Mouse (Mus musculus) CH12.LX (cell line): ENCODE results near the gene Grin2c. TPM values are rescaled to one million over a fixed set of nuclear protein-coding genes. Genes with fewer than 3 reads are reported as not detected.

ENCODE experiments used
- DNase-seq: peaks from one replicate; pipeline ENCODE4 v3.0.0-alpha.2; 2013; ENCODE audit errors: extremely low read depth
- H3K27ac ChIP-seq: 2 replicates; pipeline ENCODE4 v1.5.1; 2012; ENCODE audit warnings: low read depth, mild to moderate bottlenecking, control low read depth, moderate library complexity; ENCODE audit not compliant: insufficient read depth
- H3K27me3 ChIP-seq: replicated peaks from 2 replicates; pipeline ENCODE3; 2012; ENCODE audit warnings: inconsistent platforms
- H3K36me3 ChIP-seq, 2 experiments: replicated peaks in 1 of 2; 2 replicates each; pipeline versions ENCODE3 to v1.6.1; 2012; ENCODE audit warnings: inconsistent platforms in 1 of 2, low read length in 1 of 2, mild to moderate bottlenecking in 1 of 2, mixed read lengths in 1 of 2, moderate library complexity in 1 of 2; ENCODE audit not compliant: control insufficient read depth in 1 of 2, insufficient read depth in 1 of 2
- H3K4me1 ChIP-seq, 2 experiments: 2 replicates each; pipeline ENCODE4 v1.6.1; 2012; ENCODE audit warnings: inconsistent platforms in 1 of 2, moderate library complexity in 1 of 2; ENCODE audit not compliant: insufficient read depth in 2 of 2, control insufficient read depth in 1 of 2
- H3K4me2 ChIP-seq: 2 replicates; pipeline ENCODE4 v1.6.1; 2012; ENCODE audit warnings: low read depth, mild to moderate bottlenecking, control low read depth; ENCODE audit not compliant: poor library complexity, insufficient read depth, severe bottlenecking
- H3K4me3 ChIP-seq, 3 experiments: fragments of 150-350 bp in 1 of 3; sonication (generic) in 1 of 3; replicated peaks in 1 of 3; 2 replicates each; pipeline versions ENCODE3 to v1.5.1; 2011 to 2012; ENCODE audit warnings: low read depth in 2 of 3, low read length in 2 of 3, mild to moderate bottlenecking in 2 of 3, moderate library complexity in 2 of 3, control low read depth in 1 of 3, improper control_type of control experiment in 1 of 3, inconsistent platforms in 1 of 3, mixed read lengths in 1 of 3; ENCODE audit not compliant: poor library complexity in 1 of 3
- H3K79me2 ChIP-seq: replicated peaks from 2 replicates; pipeline ENCODE4 v1.6.1; 2012; ENCODE audit warnings: mild to moderate bottlenecking, moderate library complexity; ENCODE audit not compliant: control insufficient read depth, poor library complexity, insufficient read depth, severe bottlenecking; ENCODE audit errors: extremely low read depth
- H3K9ac ChIP-seq: 2 replicates; pipeline ENCODE4 v1.6.1; 2012; ENCODE audit warnings: low read depth, mild to moderate bottlenecking, control low read depth, moderate library complexity; ENCODE audit not compliant: insufficient read depth
- H3K9me3 ChIP-seq: replicated peaks from 2 replicates; pipeline ENCODE3; 2012; ENCODE audit warnings: low read length, inconsistent platforms, mixed read lengths
- CHD1 ChIP-seq: IDR thresholded peaks from 2 replicates; pipeline ENCODE4 v1.6.1; 2012; ENCODE audit warnings: low read depth, low read length, improper control_type of control experiment, inconsistent platforms
- CHD2 ChIP-seq: IDR thresholded peaks from 2 replicates; pipeline ENCODE4 v1.6.1; 2011; ENCODE audit warnings: low read length, improper control_type of control experiment
- CTCF ChIP-seq, 2 experiments: IDR thresholded peaks in 1 of 2; conservative IDR thresholded peaks in 1 of 2; 2 replicates each; pipeline ENCODE4 v1.5.1; 2011 to 2012; ENCODE audit warnings: low read depth in 2 of 2, low read length in 2 of 2, improper control_type of control experiment in 1 of 2, inconsistent platforms in 1 of 2, mild to moderate bottlenecking in 1 of 2, moderate library complexity in 1 of 2
- EP300 ChIP-seq: IDR thresholded peaks from 2 replicates; pipeline ENCODE4 v1.6.1; 2011; ENCODE audit warnings: low read length, improper control_type of control experiment
- ETS1 ChIP-seq: conservative IDR thresholded peaks from 2 replicates; pipeline ENCODE4 v1.6.1; 2012; ENCODE audit warnings: low read depth, mild to moderate bottlenecking, inconsistent platforms, low read length, improper control_type of control experiment, moderate library complexity
- IRF4 ChIP-seq: IDR thresholded peaks from 2 replicates; pipeline ENCODE4 v1.6.1; 2014; ENCODE audit warnings: low read depth, mild to moderate bottlenecking, inconsistent platforms, low read length, improper control_type of control experiment
- JUN ChIP-seq: IDR thresholded peaks from 2 replicates; pipeline ENCODE4 v1.6.1; 2011; ENCODE audit warnings: low read depth, mild to moderate bottlenecking, low read length, improper control_type of control experiment, moderate library complexity; ENCODE audit not compliant: insufficient read depth
- KAT2A ChIP-seq: IDR thresholded peaks from 2 replicates; pipeline ENCODE4 v1.6.1; 2012; ENCODE audit warnings: low read length, improper control_type of control experiment, inconsistent platforms; ENCODE audit not compliant: insufficient replicate concordance
- MAFK ChIP-seq: IDR thresholded peaks from 2 replicates; pipeline ENCODE4 v1.6.1; 2011; ENCODE audit warnings: low read length, improper control_type of control experiment; ENCODE audit not compliant: insufficient replicate concordance
- MXI1 ChIP-seq: IDR thresholded peaks from 2 replicates; pipeline ENCODE4 v1.6.1; 2011; ENCODE audit warnings: mild to moderate bottlenecking, low read depth, low read length, improper control_type of control experiment
- NELFE ChIP-seq: IDR thresholded peaks from 2 replicates; pipeline ENCODE4 v1.6.1; 2011; ENCODE audit warnings: low read depth, low read length, improper control_type of control experiment
- POLR2AphosphoS2 ChIP-seq: IDR thresholded peaks from 2 replicates; pipeline ENCODE4 v1.6.1; 2011; ENCODE audit warnings: low read depth, low read length, improper control_type of control experiment
- RCOR1 ChIP-seq: conservative IDR thresholded peaks from 2 replicates; pipeline ENCODE4 v1.6.1; 2012; ENCODE audit warnings: low read depth, mild to moderate bottlenecking, inconsistent platforms, low read length, improper control_type of control experiment
- TBP ChIP-seq: conservative IDR thresholded peaks from 2 replicates; pipeline ENCODE4 v1.6.1; 2011; ENCODE audit warnings: low read depth, low read length, improper control_type of control experiment
- TCF12 ChIP-seq: IDR thresholded peaks from 2 replicates; pipeline ENCODE4 v1.6.1; 2014; ENCODE audit warnings: low read depth, mild to moderate bottlenecking, inconsistent platforms, low read length, improper control_type of control experiment
- UBTF ChIP-seq: IDR thresholded peaks from 2 replicates; pipeline ENCODE4 v1.6.1; 2012; ENCODE audit warnings: low read depth, mild to moderate bottlenecking, inconsistent platforms, low read length, improper control_type of control experiment, moderate library complexity
- USF1 ChIP-seq: IDR thresholded peaks from 2 replicates; pipeline ENCODE4 v1.6.1; 2014; ENCODE audit warnings: low read depth, mild to moderate bottlenecking, inconsistent platforms, low read length, improper control_type of control experiment
- ZKSCAN1 ChIP-seq: IDR thresholded peaks from 2 replicates; pipeline ENCODE4 v1.6.1; 2012; ENCODE audit warnings: low read depth, inconsistent platforms, low read length, improper control_type of control experiment, borderline replicate concordance
- ZMIZ1 ChIP-seq: IDR thresholded peaks from 2 replicates; pipeline ENCODE4 v1.6.1; 2012; ENCODE audit warnings: low read depth, mild to moderate bottlenecking, inconsistent platforms, low read length, improper control_type of control experiment
- dilution Hi-C: fragments of 300-500 bp; cut with MboI; formaldehyde crosslinking; loops from 2 replicates; pipeline ENCODE4 v1.14.3; 2020; ENCODE audit warnings: low sequenced_read_pairs; ENCODE audit not compliant: extremely low pct_unique_long_range_greater_than_20kb, extremely low pct_ligation_motif_present
- in situ Hi-C: fragments of 300-500 bp; cut with MboI; formaldehyde crosslinking; loops from 3 replicates; pipeline ENCODE4 v1.14.3; 2019; ENCODE audit warnings: low sequenced_read_pairs, low pct_ligation_motif_present, low pct_unique_long_range_greater_than_20kb, mixed read lengths
- polyA plus RNA-seq: library from polyadenylated mRNA; unstranded; fragments of >175 nt; gene quantifications from 2 replicates; pipeline ENCODE4 v1.2.1, GENCODE M21; 2012; ENCODE audit warnings: low read depth; ENCODE audit not compliant: insufficient read length
- total RNA-seq, 2 experiments: library from RNA; depleted of rRNA; stranded (reverse); fragments of 300-350 nt in 1 of 2; fragments of >200 nt in 1 of 2; gene quantifications; 2 replicates each; pipeline ENCODE4 v1.2.3; 2012 to 2014

Gene Grin2c
- total and polyA plus RNA-seq, 3 experiments = 0.04 TPM; not detected in 2

- Histone ChIP-seq H3K9me3 (no peaks in the 10 kb centered on the region), H3K27me3 (no peaks in the 10 kb centered on the region), H3K4me3 (no peak overlapping the region), H3K79me2 (no peaks in the 10 kb centered on the region), H3K27ac (no peak overlapping the region), H3K4me2 (no peak overlapping the region), H3K9ac (no peak overlapping the region), H3K4me1 (peaks cover 3 to 33% of the 10 kb centered on the region in 2 experiments; a peak in 2 of 4 replicates), H3K36me3 (peaks cover 8 to 59% of the 10 kb centered on the region in 2 experiments)
- TF ChIP-seq TBP (no peak), ETS1 (no peak)
- dilution Hi-C loops (no loop called here), in situ Hi-C loops (no loop called here)
- DNase-seq = no peak
Observed at GRCm38 (mm10) chr11:115222570-115222969, 44.5 kb downstream of the Grin2c start.

GRCm38 (mm10) chr11:115222077-115222476 is 45.0 kb downstream of the Grin2c start:
- no peak for DNase-seq
- TF ChIP-seq TCF12 (no peak), MXI1 (no peak), ZKSCAN1 (no peak), CHD2 (no peak), JUN (no peak), ZMIZ1 (no peak), EP300 (no peak), USF1 (no peak), UBTF (no peak), POLR2AphosphoS2 (no peak)
- Histone ChIP-seq H3K4me3 (no peak overlapping the region), H3K9me3 (no peaks in the 10 kb centered on the region), H3K79me2 (no peaks in the 10 kb centered on the region), H3K4me2 (no peak overlapping the region), H3K27ac (no peak overlapping the region), H3K4me1 (peaks cover 3 to 29% of the 10 kb centered on the region in 2 experiments; a peak in 3 of 4 replicates), H3K9ac (no peak overlapping the region), H3K27me3 (no peaks in the 10 kb centered on the region), H3K36me3 (peaks cover 11 to 63% of the 10 kb centered on the region in 2 experiments)
- dilution Hi-C loops = no loop called here
- in situ Hi-C loops = no loop called here

GRCm38 (mm10) chr11:115219685-115220084 is 47.4 kb downstream of the Grin2c start:
- peaks cover 11 to 77% of the 10 kb centered on the region in 2 experiments for H3K36me3 ChIP-seq
- no peak overlapping the region for H3K27ac ChIP-seq
- DNase-seq = no peak
- no peaks in the 10 kb centered on the region for H3K79me2 ChIP-seq
- H3K9me3 ChIP-seq = no peaks in the 10 kb centered on the region
- no peaks in the 10 kb centered on the region for H3K27me3 ChIP-seq
- no peak overlapping the region for H3K9ac ChIP-seq
- in situ Hi-C loops (loop anchor here (10.0 kb wide), 1 partner anchor 255 kb away; the partner anchor contains the start of gene Armc7), dilution Hi-C loops (no loop called here)
- no peak overlapping the region for H3K4me3 ChIP-seq
- no peak overlapping the region for H3K4me2 ChIP-seq
- peaks cover 0 to 5% of the 10 kb centered on the region in 2 experiments; a peak in 3 of 4 replicates for H3K4me1 ChIP-seq
- no peak for TF ChIP-seq RCOR1
- TF ChIP-seq MXI1 = no peak
- TF ChIP-seq UBTF = no peak
- no peak for TF ChIP-seq MAFK
- TF ChIP-seq KAT2A = no peak
- no peak for TF ChIP-seq CTCF (conservative IDR thresholded peaks at IDR 0.05 in 1 of 2, IDR thresholded peaks at IDR 0.05 in 1 of 2; ENCODE audit: low read depth in 2 of 2, low read length in 2 of 2)
- TF ChIP-seq ZMIZ1 = no peak
- no peak for TF ChIP-seq EP300
- TF ChIP-seq CHD1 = no peak
- no peak for TF ChIP-seq NELFE
- no peak for TF ChIP-seq ZKSCAN1
- TF ChIP-seq IRF4 = no peak
- TF ChIP-seq, all 38 proteins: peak for 0
